Mouse (Mus musculus) right cerebral cortex, postnatal 14 days (tissue): ENCODE results near the gene Arhgap35.
"Not testable (repeated sequence)": the region's sequence is repeated elsewhere in the genome, so short reads cannot be mapped to it uniquely, and the experiment has no call there.

Source experiments
- DNase-seq: peaks from one replicate; pipeline ENCODE4 v3.0.0; 2022

Arhgap35 gene

DNA sequence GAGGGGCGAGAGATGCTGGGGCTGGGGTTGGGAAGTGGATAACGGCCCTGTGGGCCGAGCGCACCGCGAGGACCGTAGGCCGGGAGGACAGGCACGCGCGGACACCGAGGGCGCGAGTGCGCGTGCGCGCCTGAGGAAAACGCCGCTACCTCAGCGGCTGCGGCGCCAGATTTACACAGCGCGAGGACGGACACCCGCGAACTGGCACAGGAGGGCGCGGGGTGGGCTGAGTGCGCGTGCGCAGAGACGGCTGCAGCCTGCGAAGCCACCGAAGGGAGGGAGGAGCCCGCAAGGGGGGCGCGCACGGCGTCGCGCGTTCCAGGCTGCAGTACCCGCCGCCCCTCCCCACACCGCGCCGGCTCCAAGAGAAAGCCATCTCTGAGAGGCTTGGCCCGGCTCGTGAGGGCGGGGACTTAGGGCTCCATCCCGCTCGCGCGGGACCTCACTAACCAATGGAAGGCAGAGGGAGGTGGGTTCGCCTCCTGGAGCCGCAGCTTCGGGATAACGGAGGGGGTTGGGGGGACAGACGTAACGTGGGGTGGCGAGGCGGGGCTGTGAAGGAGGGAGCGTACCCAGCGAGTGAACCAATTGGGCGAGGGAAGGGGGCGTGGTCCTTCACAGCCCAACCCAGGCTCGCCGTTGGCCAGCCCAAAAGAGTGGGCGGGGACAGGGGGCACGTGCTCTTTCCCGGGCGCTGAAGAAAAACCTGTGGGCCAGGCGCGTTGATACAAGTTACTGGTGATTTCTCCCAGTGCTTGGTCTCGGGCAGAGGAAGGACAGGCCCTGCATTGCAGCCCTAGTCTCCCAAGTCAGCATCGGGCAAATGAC, at the start of gene Arhgap35:
TSS of gene Arhgap35 (minus strand) at position 106 of the 828 bp plus-strand sequence.
- DNase-seq = peak; percentile 99

DNA sequence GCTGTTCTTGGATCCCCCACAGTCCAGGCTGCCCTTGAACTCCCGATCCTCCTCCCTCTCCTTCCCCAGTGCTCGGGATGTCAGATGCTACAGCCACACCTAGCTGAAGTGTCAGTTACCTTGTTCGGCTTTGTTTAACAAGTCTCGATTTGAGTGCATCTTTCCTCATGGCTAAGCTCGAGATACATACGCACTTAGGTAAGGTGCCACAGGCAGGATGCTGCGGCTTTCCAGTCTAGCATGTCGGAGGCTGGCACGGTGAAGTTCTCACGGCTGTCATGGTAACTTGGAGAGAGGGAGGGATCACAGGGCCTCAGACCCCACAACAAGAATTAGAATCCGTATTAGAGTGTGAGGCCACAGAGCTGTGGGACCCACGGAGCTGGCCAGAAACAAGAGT, 29.5 kb upstream of the Arhgap35 start:
- DNase-seq = no peak

DNA sequence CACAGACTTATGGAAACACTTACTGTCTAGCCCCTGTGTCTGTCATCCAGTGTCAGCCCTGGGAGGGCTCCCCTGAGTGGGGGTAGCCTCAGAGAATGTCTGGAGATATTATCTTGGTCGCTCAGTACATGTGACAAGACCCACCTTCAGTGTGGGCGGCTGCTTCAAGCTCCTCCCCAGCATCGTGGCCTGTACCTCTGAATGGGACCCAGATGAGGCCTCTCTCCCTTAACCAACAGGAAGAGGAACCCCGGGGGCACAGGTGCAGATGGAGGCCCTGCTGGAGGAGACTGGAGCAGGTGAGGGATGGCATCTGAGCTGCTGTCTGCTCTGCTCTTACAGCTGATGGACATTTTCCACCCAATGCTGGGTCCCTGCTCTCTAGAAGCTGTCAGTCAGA, 28.3 kb upstream of the Arhgap35 start:
- not testable (repeated sequence) for DNase-seq

DNA sequence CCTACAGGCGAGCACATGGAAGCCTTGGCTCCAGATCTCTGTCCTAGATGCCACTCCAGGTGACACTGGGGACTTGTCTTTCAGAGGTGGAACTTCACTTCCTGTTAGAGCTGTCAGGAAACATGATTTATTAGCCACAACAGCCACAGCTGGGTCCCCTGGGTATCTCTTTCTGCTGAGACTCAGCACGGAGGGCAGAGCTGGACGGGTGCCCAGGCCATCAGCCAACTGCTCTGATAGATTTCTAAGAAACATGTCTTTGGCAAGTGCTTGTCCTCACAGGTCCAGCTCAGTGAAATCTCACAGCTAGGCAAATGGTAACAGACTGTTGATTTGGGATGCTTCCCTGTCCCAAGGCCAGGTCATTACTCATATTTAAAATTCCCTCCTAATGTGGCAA, 24.2 kb upstream of the Arhgap35 start:
- peak; percentile 38 for DNase-seq

DNA sequence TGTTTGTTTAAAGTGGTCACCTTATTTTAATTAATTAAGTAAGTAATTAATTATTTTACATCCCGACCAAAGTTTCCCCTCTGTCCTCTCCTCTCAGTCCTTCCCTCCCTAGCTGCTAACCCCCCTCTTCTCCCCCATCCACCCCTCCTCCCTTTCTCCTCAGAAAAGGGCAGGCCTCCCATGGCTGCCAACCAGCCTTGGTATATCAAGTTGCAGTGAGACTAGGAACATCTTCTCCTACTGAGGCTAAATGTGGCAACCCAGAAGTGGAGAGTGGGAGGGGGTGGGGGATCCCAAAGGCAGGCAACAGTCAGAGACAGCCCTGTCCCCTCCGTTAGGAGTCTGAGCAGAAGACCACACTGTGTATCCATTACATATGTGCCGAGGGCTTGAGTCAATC, 20.3 kb upstream of the Arhgap35 start:
- no peak for DNase-seq

DNA sequence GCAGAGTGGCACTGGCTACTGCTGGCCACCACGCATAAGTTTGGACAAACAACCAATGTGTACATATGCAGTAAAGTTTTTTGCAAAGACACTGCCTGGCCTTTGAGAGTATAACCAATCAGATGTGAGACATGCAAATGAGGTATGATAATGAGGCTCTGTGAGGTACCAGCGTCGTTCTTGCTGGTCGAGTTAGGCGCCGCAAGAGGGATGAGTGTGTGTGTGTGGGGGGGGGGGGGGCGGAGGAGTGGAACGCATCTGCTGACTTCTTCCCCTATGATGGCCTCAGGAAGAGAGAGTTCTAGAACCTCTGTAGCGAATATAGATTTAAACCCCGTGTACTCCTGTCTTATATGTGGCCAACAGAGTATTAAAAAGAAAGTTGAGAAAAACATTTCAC, 19.1 kb upstream of the Arhgap35 start:
- not testable (repeated sequence) for DNase-seq

DNA sequence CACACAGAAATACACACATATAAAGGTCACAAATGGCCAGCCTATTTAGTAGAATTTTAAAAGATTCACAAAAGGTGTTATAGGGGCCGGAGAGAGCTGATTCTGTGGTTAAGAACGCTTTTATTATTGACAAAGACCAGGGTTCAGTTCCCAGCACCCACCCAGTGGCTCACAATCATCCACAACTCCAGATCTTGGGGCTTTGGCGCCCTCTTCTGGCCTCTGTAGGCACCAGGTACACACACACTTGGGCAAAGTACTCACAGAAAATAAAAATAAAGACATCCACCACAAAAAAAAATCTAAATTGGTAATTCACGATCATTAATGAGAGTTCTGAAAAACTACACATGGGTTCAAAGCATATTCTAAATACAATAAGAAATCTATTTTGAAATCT, 17.1 kb upstream of the Arhgap35 start:
- DNase-seq = no peak

DNA sequence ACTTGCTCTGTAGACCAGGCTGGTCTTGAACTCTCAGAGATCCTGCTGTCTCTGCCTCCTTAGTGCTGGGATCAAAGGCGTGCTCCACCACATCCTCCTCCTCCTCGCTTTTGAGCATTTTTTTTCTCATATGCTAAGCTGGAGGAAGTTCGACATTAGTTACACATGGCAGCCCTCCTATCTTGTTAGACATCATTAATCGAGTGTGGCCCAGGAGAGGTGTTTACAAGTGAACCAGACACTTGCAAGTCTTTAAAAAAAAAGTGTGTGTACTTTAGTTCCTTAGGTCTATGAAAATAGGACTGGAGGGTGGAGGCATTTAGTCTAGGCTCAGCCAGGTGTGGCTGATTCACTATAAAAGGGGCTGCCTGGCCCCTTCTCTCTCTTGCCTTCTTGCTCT, 16.2 kb upstream of the Arhgap35 start:
- no peak for DNase-seq

DNA sequence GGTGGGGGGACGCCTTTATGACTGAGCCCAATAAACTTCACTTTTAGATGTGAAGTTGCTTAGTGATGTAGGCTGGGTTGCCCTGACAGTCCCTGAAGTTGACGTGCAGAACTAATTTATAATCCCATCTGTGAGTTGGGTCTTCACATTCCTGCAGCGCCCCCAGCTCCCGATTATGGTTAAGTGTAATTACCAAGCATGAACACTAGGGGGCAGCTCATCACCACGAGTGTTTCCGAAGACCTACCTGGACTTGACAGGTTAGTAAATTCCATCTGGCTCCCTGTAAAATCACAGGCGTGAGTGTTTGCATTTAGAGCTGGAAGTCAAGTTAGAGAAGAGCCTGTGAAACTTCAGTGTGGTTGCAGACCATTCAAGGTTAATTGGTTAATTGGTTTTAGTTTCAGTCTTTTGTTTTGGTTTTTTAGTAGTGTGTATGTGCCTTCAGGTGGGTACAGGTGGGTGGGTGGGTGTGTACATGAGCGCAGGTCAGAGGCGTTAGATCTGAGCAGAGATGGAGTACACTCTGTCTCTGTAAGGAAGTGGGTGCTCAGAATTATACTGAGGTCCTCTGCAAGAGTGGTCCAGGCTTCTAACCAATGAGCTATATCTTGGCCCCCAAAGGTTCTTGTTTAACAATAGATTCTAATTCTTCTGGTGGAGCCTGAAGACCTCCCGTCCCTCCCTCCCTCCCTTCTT, 15.0 kb upstream of the Arhgap35 start:
- no peak for DNase-seq

DNA sequence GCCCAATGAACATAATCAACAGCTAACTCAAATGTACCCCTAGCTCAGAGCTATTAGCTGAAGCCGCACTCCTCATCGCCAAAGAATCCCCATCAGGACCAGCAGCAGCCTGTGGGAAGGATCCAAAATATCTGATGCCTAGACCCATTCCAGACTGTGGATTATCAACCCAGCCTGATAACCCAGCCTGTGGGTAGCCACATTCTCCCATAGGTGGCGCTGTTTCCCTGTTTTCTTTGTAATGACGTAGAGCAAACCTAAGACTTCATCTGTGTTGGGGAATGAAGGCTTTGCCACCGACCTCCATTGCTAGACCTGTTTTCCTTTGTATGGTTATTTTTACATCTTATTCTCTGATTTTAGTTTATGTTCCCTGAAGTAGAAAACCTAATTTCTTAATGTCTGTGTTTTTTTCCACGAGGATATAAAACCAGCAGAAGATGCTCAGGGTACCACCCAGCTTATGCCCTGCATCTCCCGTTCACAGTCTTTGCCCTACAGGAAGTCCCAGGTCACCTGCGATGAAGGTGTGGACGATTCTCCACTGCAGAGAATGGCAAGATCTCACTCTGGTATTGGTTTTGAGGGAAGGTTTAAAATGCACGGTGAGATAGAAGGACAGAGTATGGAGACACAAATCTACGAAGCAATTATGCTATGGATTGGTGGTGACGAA, 13.4 kb upstream of the Arhgap35 start:
- peak; percentile 65 for DNase-seq

DNA sequence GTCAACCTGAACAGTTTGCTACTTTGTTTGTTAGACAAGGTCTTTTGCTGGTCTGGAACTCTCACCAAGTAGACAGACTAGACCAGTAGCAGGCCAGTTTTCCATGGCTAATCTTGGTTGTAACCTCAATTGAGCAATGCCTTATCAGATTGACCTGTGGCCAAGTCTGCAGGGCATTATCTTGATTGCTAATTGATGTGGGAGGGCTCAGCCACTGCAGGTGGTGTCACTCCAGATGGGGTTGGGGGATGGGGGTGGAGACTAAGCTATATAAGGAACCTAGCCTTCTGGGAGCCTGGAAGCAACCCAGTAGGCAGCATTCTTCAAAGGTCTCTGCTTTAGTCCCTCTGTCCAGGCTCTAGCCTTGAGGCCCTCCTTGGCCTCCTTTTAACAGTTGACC, 8.9 kb upstream of the Arhgap35 start:
- no peak for DNase-seq

DNA sequence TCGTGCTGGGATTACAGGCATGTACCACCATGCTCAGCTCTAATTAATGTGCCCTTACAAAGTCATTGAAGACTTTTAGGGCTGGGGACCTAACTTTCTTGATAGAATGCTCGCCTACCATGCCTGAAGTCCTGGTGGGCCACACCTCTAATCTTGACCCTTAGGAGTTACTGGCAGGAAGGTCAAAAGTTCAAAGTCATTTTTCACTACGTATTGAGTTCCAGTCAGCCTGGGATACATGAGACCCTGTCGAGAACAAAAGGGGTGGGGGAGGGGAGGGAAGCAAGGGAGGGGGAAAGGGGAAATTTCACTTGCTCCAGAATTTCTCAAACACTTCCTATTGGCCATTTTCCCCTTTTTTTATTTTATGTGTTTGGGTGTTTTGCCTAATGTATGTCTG, 8.3 kb upstream of the Arhgap35 start:
- DNase-seq = no peak

DNA sequence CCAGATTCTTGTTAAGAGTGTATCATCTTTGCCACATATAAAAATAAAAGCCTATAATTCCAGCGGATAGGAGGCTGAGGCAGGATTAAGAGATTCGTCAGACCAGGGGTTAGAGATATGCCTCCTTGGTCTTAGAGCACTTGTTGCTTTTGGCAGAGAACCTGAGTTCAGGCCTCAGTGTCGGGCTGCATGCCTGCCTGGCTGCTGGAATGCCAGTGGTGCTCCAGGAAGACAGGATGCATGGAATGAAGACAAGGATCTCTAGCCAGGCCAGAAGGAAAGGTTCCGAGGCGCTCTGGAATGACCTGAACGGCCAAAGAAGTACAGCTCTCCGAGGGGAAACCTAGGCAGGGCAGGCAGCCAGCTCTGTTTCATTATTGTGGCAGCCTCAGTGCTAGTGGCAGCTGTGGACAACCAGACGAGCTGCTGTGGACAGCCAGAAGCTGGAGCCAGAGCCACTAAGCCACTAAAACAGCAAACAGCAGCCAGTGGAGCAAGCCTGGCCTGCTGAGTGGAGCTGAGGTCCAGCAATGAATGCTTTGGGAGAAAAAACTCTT, 6.4 kb upstream of the Arhgap35 start:
- DNase-seq = no peak

DNA sequence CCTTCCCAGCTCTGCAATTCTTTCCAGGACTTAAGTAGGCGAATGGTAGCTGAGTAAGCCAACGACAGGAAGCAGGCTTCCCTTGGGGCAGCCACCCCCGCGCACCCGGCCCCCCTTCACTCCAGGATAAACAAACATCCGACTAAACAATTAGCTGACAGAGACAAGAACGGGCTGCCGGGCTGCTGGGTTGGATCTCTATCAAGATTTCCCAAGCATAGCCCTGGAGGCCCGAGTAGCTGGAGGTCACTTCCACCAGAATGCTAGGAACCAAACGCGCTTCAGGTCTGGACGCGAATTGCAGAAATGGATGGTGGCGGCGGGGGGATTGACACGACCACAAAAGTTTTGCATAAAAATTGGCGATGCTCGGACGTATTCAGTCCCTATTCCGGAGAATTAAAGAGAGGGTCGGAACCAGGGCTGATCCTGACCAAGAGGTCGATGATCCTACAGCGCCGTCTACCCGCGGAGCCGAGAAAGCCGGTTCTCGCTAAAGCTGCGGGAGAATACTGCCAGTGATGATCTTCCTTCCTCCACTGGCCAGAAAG, 3.9 kb upstream of the Arhgap35 start:
- peak; percentile 61 for DNase-seq

DNA sequence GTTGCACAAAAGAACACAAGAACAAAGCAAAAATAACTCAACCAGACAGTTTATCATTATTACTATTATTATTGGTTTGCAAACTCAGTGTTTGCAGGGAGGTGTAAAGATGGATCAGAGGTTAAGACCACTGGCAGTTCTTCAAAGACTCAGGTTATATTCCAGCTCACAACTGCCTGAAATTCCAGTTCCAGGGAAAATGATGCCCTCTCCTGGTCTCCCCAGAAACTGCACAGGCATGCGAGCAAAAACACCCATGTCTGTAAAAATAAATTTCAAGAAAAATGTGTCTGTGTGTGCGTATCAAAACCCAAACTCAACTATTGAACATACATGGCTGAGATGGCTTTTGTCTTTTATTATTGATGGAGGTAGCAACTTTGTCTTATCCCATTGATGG, 2.3 kb upstream of the Arhgap35 start:
- peak; percentile 55 for DNase-seq

DNA sequence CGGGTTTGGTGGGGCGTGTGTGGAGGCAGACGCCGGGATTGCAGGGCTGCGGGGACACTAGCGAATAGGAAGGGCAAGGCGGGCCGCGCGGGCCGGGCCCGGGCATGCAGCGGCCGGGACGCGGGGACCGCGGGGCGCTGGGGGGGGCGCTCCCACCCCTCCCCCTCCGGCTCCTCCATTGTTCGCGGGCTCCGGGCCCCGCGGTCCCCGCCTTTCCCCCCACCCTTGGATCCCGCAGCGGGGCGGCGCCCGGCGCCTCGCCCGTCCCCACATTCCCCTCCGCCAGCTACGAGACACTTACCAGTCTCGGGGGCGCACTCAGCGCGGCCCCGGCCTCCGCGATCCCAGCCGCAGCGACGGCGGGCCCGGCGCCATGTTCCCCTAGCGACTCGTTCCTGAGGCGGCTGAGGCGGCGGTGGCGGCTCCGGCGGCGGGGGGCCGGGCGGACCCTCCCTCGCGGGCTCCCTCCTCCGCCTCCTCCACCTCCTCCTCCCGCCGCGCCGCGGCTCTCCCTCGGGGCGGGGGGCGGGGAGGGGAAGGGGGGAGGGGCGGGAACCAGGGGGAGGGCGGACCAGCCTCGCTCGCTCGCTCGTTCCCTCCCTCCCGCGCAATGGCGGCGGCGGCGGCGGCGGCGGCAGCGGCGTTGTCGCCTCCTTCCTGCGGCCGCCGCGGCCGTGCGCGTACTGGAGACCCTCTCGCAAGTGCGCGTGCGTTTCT, 464 bp downstream of the Arhgap35 start:
- DNase-seq = peak; percentile 67

DNA sequence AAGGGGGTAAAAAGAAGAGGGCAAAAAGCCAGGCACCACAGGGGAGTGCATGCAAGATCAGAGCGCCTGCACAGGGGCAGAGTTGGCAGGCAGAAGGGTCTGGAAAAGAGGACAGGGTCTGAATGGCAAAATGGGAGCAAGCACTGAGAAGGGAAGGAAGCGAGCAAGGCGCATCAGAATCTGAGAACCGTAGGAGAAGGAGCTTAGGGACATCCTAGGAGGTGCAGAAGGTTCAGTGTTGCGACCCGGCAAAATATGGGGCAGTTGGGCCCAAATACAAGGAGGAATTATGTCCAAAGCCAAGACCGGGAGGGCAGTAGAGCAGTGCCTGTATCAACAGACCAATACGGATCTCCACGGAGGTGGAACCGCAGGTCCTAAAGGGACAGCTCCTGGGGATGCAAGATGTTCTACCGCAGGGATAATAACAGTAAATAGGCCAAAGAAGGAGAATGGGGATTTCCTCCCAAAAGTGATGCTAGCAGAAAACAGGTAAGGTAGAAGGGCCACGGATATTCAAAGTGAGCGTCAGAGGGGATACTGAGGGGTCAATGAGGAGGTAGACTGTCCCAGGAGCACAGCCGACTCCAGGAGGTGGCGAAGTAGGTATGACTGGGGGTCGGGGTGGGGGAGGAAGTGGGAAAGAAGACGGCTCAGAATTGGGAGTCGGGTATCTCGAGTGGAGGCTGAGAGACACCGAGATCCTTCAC, 1.2 kb downstream of the Arhgap35 start:
- no peak for DNase-seq

DNA sequence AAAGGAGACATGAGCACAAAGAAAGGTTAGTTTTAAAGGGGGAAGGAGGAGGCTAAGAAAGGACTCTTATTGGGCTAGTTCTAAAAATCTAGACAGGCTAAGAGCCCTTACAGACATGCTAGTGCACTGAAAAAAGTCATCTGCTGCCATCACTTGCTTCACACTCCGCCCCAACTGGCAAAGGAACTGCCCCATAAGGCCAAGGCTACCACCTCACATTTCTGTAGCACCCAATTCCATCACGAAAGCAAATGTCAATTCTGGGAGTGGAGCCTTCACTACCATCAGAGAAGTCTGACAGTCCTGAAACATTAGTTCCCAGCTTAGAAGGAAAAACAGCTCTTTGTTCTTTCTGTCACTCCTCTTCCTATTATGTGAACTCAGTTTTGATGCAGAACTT, 4.4 kb downstream of the Arhgap35 start:
- no peak for DNase-seq

DNA sequence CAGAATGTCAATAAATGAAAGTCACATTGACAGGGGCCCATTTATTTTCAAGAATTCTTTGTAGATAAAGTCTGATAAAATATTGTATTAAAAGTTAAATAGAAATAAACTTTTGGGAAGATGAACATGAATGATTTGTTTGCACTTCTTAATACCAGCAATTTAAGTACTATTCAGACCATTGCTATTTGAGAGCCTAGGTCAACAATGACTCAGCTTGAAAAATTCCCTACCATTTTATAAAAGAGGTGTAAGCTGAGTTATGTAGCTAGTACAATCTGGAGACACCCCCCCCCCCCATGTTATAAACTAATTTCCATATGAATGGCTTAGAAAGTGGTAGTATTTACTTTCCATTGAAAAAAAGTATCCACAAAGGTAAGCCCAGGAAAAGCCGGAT, 5.8 kb downstream of the Arhgap35 start:
- no peak for DNase-seq

DNA sequence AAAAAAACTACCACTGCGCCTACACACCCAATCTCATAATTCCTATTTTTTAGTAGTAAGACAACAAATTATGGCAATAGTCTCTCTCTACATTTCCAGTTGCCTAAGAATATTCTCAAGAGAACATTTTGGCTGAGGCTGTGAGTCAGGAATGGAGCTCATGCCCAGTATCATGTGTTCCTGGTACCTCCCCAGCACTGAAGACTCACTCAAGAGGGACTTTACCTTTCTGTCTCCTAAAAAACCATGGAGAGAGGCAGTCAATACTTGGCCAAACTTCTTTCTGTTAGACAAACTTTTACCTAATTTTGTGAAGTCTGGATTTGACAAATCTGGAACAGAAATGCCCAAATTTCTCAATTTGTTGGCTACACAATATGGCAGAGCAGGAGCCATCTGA, 6.7 kb downstream of the Arhgap35 start:
- no peak for DNase-seq

DNA sequence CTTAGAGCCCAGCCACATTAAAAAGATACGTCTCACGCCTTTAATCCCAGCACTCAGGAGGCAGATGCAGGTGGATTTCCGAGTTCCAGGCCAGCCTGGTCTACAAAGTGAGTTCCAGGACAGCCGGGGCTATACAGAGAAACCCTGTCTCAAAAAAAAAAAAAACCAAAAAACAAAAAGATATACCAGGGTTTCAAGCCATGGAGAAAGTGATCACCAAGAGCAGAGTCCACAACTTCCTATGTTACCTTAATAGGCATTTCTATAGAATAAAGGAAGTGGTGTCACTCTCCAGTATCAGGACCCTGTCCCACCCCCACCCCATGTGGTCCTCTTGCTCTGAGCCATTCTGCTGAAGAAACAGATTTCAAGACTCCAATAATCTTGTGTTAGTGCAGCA, 8.0 kb downstream of the Arhgap35 start:
- DNase-seq = not testable (repeated sequence)

DNA sequence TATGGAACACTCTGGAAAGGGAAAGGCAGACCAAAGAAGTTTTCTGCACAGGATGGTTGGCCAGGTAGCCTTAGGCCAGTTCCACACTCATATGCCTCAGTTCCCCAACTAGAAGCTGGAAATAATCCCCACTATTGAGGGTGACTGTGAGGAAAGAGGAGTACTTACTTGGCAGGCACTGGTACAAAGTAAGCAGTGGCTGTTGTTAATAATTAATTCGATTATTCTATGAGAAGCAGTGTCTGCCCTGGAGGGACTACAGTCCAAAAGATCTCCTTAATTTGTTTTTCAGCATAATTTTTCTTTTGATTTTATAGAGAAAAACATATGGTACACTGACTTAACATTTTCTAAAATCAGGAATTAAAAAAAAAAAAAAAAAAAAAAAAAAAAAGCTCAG, 10.7 kb downstream of the Arhgap35 start:
- DNase-seq = no peak
